Mouse (Mus musculus): Measurements from ENCODE around the gene Aox4. TPM values are rescaled to one million over a fixed set of nuclear protein-coding genes. Genes with fewer than 3 reads are reported as not detected.

The Aox4 gene
- polyA plus RNA-seq, 1 experiment from 2014 or later, result 1.7 TPM

GRCm38 (mm10) chr1:58309853-58310252 lies 99.7 kb downstream of the Aox4 start:
- no peaks in the 10 kb centered on the region for H3K4me1 ChIP-seq (replicated peaks; ENCODE audit: control insufficient read depth, insufficient read depth, low read length)
- no peaks in the 10 kb centered on the region for H3K27me3 ChIP-seq (replicated peaks; ENCODE audit: control insufficient read depth, insufficient read depth, low read length)
- H3K4me2 ChIP-seq, result no peak overlapping the region
- no peak overlapping the region for H3K4me3 ChIP-seq (ENCODE audit: low read depth, low read length)
- no peaks in the 10 kb centered on the region for H3K36me3 ChIP-seq (ENCODE audit: control insufficient read depth, insufficient read depth, low read length)
- ATAC-seq (replicated peaks; ENCODE audit: low FRiP score) (no peak), DNase-seq (ENCODE audit: low spot score) (no peak)
- no peaks in the 10 kb centered on the region for H3K9me3 ChIP-seq (ENCODE audit: control insufficient read depth, low read length)
- H3K27ac ChIP-seq (ENCODE audit: low read depth, low read length), result no peak overlapping the region
- H3K9ac ChIP-seq (ENCODE audit: low read depth, low read length), result no peak overlapping the region
- WGBS, result 64% methylated on average over 4 of the region's 4 CpGs

GRCm38 (mm10) chr1:58311221-58311864 lies 101.1 kb downstream of the Aox4 start:
- Histone ChIP-seq H3K27me3 (replicated peaks; ENCODE audit: control insufficient read depth, insufficient read depth, low read length) (no peaks in the 10 kb centered on the region), H3K4me2 (no peak overlapping the region), H3K9me3 (ENCODE audit: control insufficient read depth, low read length) (no peaks in the 10 kb centered on the region), H3K9ac (ENCODE audit: low read depth, low read length) (no peak overlapping the region), H3K4me1 (replicated peaks; ENCODE audit: control insufficient read depth, insufficient read depth, low read length) (no peaks in the 10 kb centered on the region), H3K27ac (ENCODE audit: low read depth, low read length) (no peak overlapping the region), H3K4me3 (ENCODE audit: low read depth, low read length) (no peak overlapping the region), H3K36me3 (ENCODE audit: control insufficient read depth, insufficient read depth, low read length) (no peaks in the 10 kb centered on the region)
- WGBS, result 74% methylated on average over 7 of the region's 7 CpGs
- ATAC-seq (replicated peaks; ENCODE audit: low FRiP score), result no peak
- no peak for DNase-seq (ENCODE audit: low spot score)

GRCm38 (mm10) chr1:58313173-58313572 lies 103.0 kb downstream of the Aox4 start:
- H3K9me3 ChIP-seq (ENCODE audit: control insufficient read depth, low read length), result no peaks in the 10 kb centered on the region
- DNase-seq (ENCODE audit: low spot score), result no peak
- no peaks in the 10 kb centered on the region for H3K36me3 ChIP-seq (ENCODE audit: control insufficient read depth, insufficient read depth, low read length)
- H3K27ac ChIP-seq (ENCODE audit: low read depth, low read length), result no peak overlapping the region
- 88% methylated on average over 8 of the region's 8 CpGs for WGBS
- no peak overlapping the region for H3K4me3 ChIP-seq (ENCODE audit: low read depth, low read length)
- H3K4me1 ChIP-seq (replicated peaks; ENCODE audit: control insufficient read depth, insufficient read depth, low read length), result no peaks in the 10 kb centered on the region
- H3K4me2 ChIP-seq, result no peak overlapping the region
- no peak overlapping the region for H3K9ac ChIP-seq (ENCODE audit: low read depth, low read length)
- ATAC-seq (replicated peaks; ENCODE audit: low FRiP score), result no peak
- no peaks in the 10 kb centered on the region for H3K27me3 ChIP-seq (replicated peaks; ENCODE audit: control insufficient read depth, insufficient read depth, low read length)

GRCm38 (mm10) chr1:58315532-58315931 lies 105.3 kb downstream of the Aox4 start:
- no peak overlapping the region for H3K9ac ChIP-seq (ENCODE audit: low read depth, low read length)
- H3K9me3 ChIP-seq (ENCODE audit: control insufficient read depth, low read length), result no peaks in the 10 kb centered on the region
- 70% methylated on average over 6 of the region's 6 CpGs for WGBS
- no peaks in the 10 kb centered on the region for H3K36me3 ChIP-seq (ENCODE audit: control insufficient read depth, insufficient read depth, low read length)
- no peak overlapping the region for H3K4me3 ChIP-seq (ENCODE audit: low read depth, low read length)
- H3K4me1 ChIP-seq (replicated peaks; ENCODE audit: control insufficient read depth, insufficient read depth, low read length), result no peaks in the 10 kb centered on the region
- DNase-seq (ENCODE audit: low spot score) (no peak), ATAC-seq (replicated peaks; ENCODE audit: low FRiP score) (no peak)
- no peak overlapping the region for H3K27ac ChIP-seq (ENCODE audit: low read depth, low read length)
- H3K27me3 ChIP-seq (replicated peaks; ENCODE audit: control insufficient read depth, insufficient read depth, low read length), result no peaks in the 10 kb centered on the region
- H3K4me2 ChIP-seq, result no peak overlapping the region

Other genes starting within 250 kb of the Aox4 start
- gene Sgo2a, start 214.4 kb upstream of the Aox4 start, polyA plus RNA-seq (2014; fragmentation: Nextera tagmentation; extraction: Ambion mirVana), result 15.3 and 18.2 TPM in 2 replicates
- gene Kctd18, start 191.4 kb upstream of the Aox4 start, polyA plus RNA-seq (2014; fragmentation: Nextera tagmentation; extraction: Ambion mirVana), result 9.0 and 9.2 TPM in 2 replicates
- 0.05 and 0.07 TPM in 2 replicates for gene Aox1, start 180.5 kb upstream of the Aox4 start, polyA plus RNA-seq (2014; fragmentation: Nextera tagmentation; extraction: Ambion mirVana)
- not detected in 2 replicates for gene Aox3, start 97.3 kb upstream of the Aox4 start, polyA plus RNA-seq (2014; fragmentation: Nextera tagmentation; extraction: Ambion mirVana)
- not detected in 2 replicates for gene Aox2, start 67.9 kb downstream of the Aox4 start, polyA plus RNA-seq (2014; fragmentation: Nextera tagmentation; extraction: Ambion mirVana)
- 344 and 399 TPM in 2 replicates for gene Bzw1, start 182.5 kb downstream of the Aox4 start, polyA plus RNA-seq (2014; fragmentation: Nextera tagmentation; extraction: Ambion mirVana)
- 124 and 129 TPM in 2 replicates for gene Clk1, start 213.7 kb downstream of the Aox4 start, polyA plus RNA-seq (2014; fragmentation: Nextera tagmentation; extraction: Ambion mirVana)
- gene Nif3l1, start 234.8 kb downstream of the Aox4 start, polyA plus RNA-seq (2014; fragmentation: Nextera tagmentation; extraction: Ambion mirVana), result 44.0 and 45.0 TPM in 2 replicates
- 58.6 and 62.8 TPM in 2 replicates for gene Ppil3, start 235.1 kb downstream of the Aox4 start, polyA plus RNA-seq (2014; fragmentation: Nextera tagmentation; extraction: Ambion mirVana)